Mouse (Mus musculus): ENCODE data around the gene Rpgrip1. TPM values are rescaled to one million over a fixed set of nuclear protein-coding genes. Genes with fewer than 3 reads are reported as not detected.

Rpgrip1 gene
- total RNA-seq, 4 experiments from 2014 or later = 0.44 to 2.3 (median 1.4) TPM

- DNase-seq = peak; percentile 72
Measured at GRCm38 (mm10) chr14:52197156-52197878, 86.8 kb downstream of the Rpgrip1 start, which contains the start of gene Supt16. Supt16 (minus strand) TSS chr14:52197416.

- no peak for DNase-seq
Measured at GRCm38 (mm10) chr14:52198141-52198540, 87.6 kb downstream of the Rpgrip1 start.

GRCm38 (mm10) chr14:52199412-52199811 lies 88.9 kb downstream of the Rpgrip1 start:
- no peak for DNase-seq

Other genes with a start within 250 kb of the Rpgrip1 start
- 10 to 100 TPM; 31.5 to 50.1 (median 45.6) TPM for gene Mettl17, start 225.9 kb upstream of the Rpgrip1 start, total RNA-seq (2022)
- gene Slc39a2, start 217.8 kb upstream of the Rpgrip1 start, total RNA-seq (2022) = 1 to 10 TPM in 1 of 4 experiments, under 1 TPM in 3; 0.20 to 1.2 (median 0.66) TPM
- gene Ndrg2, start 196.5 kb upstream of the Rpgrip1 start, total RNA-seq (2022) = 100 to 1,000 TPM; 209 to 364 (median 285) TPM
- not detected for gene Tppp2, start 192.3 kb upstream of the Rpgrip1 start, total RNA-seq (2022)
- not detected for gene Rnase13, start 187.9 kb upstream of the Rpgrip1 start, total RNA-seq (2022)
- 10 to 100 TPM; 40.7 to 74.9 (median 57.2) TPM for gene Arhgef40, start 126.0 kb upstream of the Rpgrip1 start, total RNA-seq (2022)
- gene Tmem253, start 95.0 kb upstream of the Rpgrip1 start, total RNA-seq (2022) = 1 to 10 TPM; 1.1 to 2.2 (median 1.6) TPM
- 10 to 100 TPM; 52.7 to 86.6 (median 71.6) TPM for gene Zfp219, start 90.0 kb upstream of the Rpgrip1 start, total RNA-seq (2022)
- gene Olfr221, start 68.2 kb upstream of the Rpgrip1 start, total RNA-seq (2022) = not detected
- gene Hnrnpc, start 6.7 kb upstream of the Rpgrip1 start, total RNA-seq (2022) = 100 to 1,000 TPM; 181 to 335 (median 196) TPM
- gene Supt16, start 86.7 kb downstream of the Rpgrip1 start, total RNA-seq (2022) = 10 to 100 TPM; 56.0 to 73.9 (median 61.4) TPM
- 100 to 1,000 TPM in 2 of 4 experiments, 10 to 100 TPM in 2; 82.2 to 142 (median 108) TPM for gene Chd8, start 147.1 kb downstream of the Rpgrip1 start, total RNA-seq (2022)
- gene Tox4, start 168.4 kb downstream of the Rpgrip1 start, total RNA-seq (2022) = 10 to 100 TPM; 54.4 to 80.8 (median 70.4) TPM
- 10 to 100 TPM; 43.1 to 54.0 (median 48.4) TPM for gene Rab2b, start 168.8 kb downstream of the Rpgrip1 start, total RNA-seq (2022)
- gene Mettl3, start 194.4 kb downstream of the Rpgrip1 start, total RNA-seq (2022) = 10 to 100 TPM; 39.3 to 66.6 (median 55.2) TPM
- gene Sall2, start 218.1 kb downstream of the Rpgrip1 start, total RNA-seq (2022) = 10 to 100 TPM in 2 of 4 experiments, 1 to 10 TPM in 2; 7.3 to 15.2 (median 12.0) TPM
- gene Olfr1513, start 245.7 kb downstream of the Rpgrip1 start, total RNA-seq (2022) = not detected

All from adrenal gland, adult 8-10 months (tissue).